Mouse (Mus musculus): Measurements from ENCODE around the gene Fgfr3.

- TF ChIP-seq ZNF384 (IDR thresholded peaks at IDR 0.05; ENCODE audit: low read depth, low read length): no peak
- TF ChIP-seq CHD2 (IDR thresholded peaks at IDR 0.05; ENCODE audit: low read depth, low read length): no peak
- TF ChIP-seq HCFC1 (IDR thresholded peaks at IDR 0.05; ENCODE audit: borderline replicate concordance, insufficient read depth, low read length): no peak
- TF ChIP-seq ZC3H11A (IDR thresholded peaks at IDR 0.05; ENCODE audit: borderline replicate concordance, low read depth, low read length): no peak
- no peak for TF ChIP-seq MAFK (IDR thresholded peaks at IDR 0.05; ENCODE audit: insufficient read depth, low read depth, low read length)
These were observed 503 bp upstream of the Fgfr3 start for GRCm38 (mm10) chr5:33720852-33721490.
